Mouse (Mus musculus): ENCODE results near the gene Luzp2. TPM values are rescaled to one million over a fixed set of nuclear protein-coding genes. Genes with fewer than 3 reads are reported as not detected.
"Not testable (repeated sequence)": the region's sequence is repeated elsewhere in the genome, so short reads cannot be mapped to it uniquely, and the experiment has no call there.

The Luzp2 gene
- polyA plus RNA-seq, 1 experiment from 2014 or later = 0.21 TPM

DNA sequence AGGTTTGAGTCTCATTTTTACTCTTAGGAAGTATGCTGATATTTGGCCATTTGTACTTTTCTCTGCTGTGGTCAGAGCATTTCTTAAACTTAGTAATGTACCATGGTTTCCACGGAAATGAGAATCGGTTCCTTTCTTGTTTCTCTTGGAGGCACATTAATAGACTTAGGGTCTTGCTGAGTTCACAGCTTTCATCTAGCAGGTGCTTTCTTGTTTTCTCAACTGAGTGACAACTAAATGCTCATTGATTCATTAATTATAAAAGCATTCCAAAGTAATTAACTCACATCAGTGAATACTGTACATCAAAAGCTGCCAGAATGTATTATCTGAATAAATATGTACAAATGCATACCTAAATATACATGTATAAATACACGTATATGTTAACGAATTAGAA, 127.4 kb downstream of the Luzp2 start:
- Histone ChIP-seq H3K9ac (ENCODE audit: low read length) (no peak overlapping the region), H3K4me3 (ENCODE audit: low read length) (no peak overlapping the region), H3K36me3 (ENCODE audit: control insufficient read depth, insufficient read depth, low read length) (no peaks in the 10 kb centered on the region), H3K4me2 (ENCODE audit: low read depth, low read length) (no peak overlapping the region), H3K9me3 (ENCODE audit: control insufficient read depth, low read length) (no peaks in the 10 kb centered on the region), H3K27me3 (ENCODE audit: control insufficient read depth, insufficient read depth, low read depth, low read length) (no peaks in the 10 kb centered on the region), H3K27ac (ENCODE audit: low read length) (no peak overlapping the region), H3K4me1 (replicated peaks; ENCODE audit: control insufficient read depth, insufficient read depth, low read length) (no peaks in the 10 kb centered on the region)
- WGBS = 83% methylated on average over 4 of the region's 4 CpGs
- ATAC-seq (ENCODE audit: low read depth) = no peak

DNA sequence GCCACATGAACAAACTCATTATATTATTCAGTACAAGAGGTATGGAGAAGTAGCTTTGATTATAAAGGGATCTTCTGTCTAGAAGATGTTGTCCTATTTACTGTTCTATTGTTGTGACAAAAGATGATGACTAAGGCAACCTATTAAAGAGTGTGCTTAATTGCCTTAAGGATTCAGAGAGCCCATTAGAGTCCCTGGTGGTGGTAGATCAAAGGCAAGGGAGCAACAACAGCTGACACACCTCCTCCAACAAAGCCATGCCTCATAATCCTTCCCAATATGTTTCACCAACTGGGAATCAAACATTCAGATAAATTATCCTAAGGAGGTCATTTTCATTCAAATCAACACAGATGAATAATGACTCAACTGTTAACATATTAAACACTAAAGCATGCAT, 142.1 kb downstream of the Luzp2 start:
- Histone ChIP-seq H3K27me3 (ENCODE audit: control insufficient read depth, insufficient read depth, low read depth, low read length) (no peaks in the 10 kb centered on the region), H3K4me1 (replicated peaks; ENCODE audit: control insufficient read depth, insufficient read depth, low read length) (no peaks in the 10 kb centered on the region), H3K36me3 (ENCODE audit: control insufficient read depth, insufficient read depth, low read length) (no peaks in the 10 kb centered on the region), H3K4me2 (ENCODE audit: low read depth, low read length) (no peak overlapping the region), H3K4me3 (ENCODE audit: low read length) (no peak overlapping the region), H3K9ac (ENCODE audit: low read length) (no peak overlapping the region), H3K27ac (ENCODE audit: low read length) (no peak overlapping the region), H3K9me3 (ENCODE audit: control insufficient read depth, low read length) (no peaks in the 10 kb centered on the region)
- no peak for ATAC-seq (ENCODE audit: low read depth)

DNA sequence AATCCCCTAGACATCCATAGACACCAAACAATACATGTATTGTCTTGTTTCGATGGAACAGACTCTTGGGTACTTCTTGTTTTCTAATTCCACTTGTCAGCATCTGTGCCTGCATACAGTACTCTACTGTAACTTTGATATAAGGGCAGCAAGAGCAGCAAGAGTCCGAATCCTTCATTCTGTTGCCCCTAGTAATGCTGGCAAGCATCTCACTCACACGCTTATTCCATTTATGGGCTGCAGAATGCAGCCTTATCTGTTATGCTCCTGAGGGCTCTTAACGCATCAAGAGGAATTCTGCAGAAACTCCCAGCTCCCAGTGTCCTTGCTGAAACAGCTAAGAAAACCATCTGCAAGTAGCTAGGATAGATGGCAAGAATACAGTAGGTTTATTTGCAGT, 145.3 kb downstream of the Luzp2 start:
- no peak overlapping the region for H3K9ac ChIP-seq (ENCODE audit: low read length)
- H3K4me1 ChIP-seq (replicated peaks; ENCODE audit: control insufficient read depth, insufficient read depth, low read length) = no peaks in the 10 kb centered on the region
- H3K36me3 ChIP-seq (ENCODE audit: control insufficient read depth, insufficient read depth, low read length) = no peaks in the 10 kb centered on the region
- H3K27ac ChIP-seq (ENCODE audit: low read length) = no peak overlapping the region
- no peaks in the 10 kb centered on the region for H3K9me3 ChIP-seq (ENCODE audit: control insufficient read depth, low read length)
- no peak for ATAC-seq (ENCODE audit: low read depth)
- H3K27me3 ChIP-seq (ENCODE audit: control insufficient read depth, insufficient read depth, low read depth, low read length) = no peaks in the 10 kb centered on the region
- 46% methylated on average over 4 of the region's 4 CpGs for WGBS
- H3K4me3 ChIP-seq (ENCODE audit: low read length) = no peak overlapping the region
- no peak overlapping the region for H3K4me2 ChIP-seq (ENCODE audit: low read depth, low read length)

DNA sequence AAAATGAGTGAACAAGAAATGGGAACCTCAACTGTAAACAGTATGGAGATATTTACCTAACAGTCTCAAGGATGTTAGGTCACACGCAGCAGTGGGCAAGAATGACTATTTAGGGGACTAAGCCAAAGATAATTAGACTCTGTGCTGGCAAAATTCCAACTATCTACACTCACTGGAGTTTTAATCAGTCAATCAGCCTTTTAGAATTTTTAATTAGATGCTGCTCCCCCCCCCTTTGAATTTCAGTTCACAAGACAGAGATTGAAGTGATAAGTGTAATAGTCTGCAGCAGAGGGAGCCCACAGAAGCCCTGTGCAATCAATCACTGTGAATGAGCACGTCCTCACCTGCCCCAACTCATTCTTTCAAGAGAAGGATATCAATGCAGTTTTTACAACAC, 165.1 kb downstream of the Luzp2 start:
- no peaks in the 10 kb centered on the region for H3K36me3 ChIP-seq (ENCODE audit: control insufficient read depth, insufficient read depth, low read length)
- no peak overlapping the region for H3K27ac ChIP-seq (ENCODE audit: low read length)
- WGBS = 51% methylated on average over 2 of the region's 2 CpGs
- no peaks in the 10 kb centered on the region for H3K9me3 ChIP-seq (ENCODE audit: control insufficient read depth, low read length)
- no peak for ATAC-seq (ENCODE audit: low read depth)
- no peaks in the 10 kb centered on the region for H3K4me1 ChIP-seq (replicated peaks; ENCODE audit: control insufficient read depth, insufficient read depth, low read length)
- no peak overlapping the region for H3K4me2 ChIP-seq (ENCODE audit: low read depth, low read length)
- no peak overlapping the region for H3K9ac ChIP-seq (ENCODE audit: low read length)
- H3K27me3 ChIP-seq (ENCODE audit: control insufficient read depth, insufficient read depth, low read depth, low read length) = no peaks in the 10 kb centered on the region
- H3K4me3 ChIP-seq (ENCODE audit: low read length) = no peak overlapping the region

DNA sequence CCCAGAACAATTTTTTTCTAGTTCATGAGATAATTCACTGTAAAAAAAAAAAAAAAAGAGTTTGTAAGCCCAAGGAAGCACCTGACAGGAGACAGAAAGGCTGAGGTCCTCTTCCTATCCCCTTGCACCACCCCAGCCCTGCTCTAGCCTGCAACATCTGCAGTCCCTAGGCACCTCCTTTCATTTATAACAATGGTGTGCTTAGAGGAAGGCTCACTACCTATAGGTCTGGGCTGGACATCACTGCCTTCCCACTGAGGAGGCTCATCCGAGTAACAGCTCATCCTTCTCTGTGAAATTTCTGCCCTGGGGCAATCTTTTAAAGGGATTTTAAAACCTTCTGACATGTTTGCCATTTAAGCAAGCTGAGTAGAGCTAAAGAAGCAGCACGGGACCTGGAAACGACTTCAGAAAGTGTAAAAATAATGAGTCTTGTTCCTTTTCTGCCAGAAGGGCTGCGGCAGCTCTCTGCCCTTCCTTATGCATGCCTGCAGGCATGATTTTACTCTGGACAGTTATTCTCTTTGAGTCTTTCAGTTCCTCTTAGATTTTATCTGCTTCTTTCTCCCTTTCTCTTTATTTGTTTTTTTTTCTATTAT, 174.0 kb downstream of the Luzp2 start:
- no peaks in the 10 kb centered on the region for H3K9me3 ChIP-seq (ENCODE audit: control insufficient read depth, low read length)
- H3K27ac ChIP-seq (ENCODE audit: low read length) = no peak overlapping the region
- 68% methylated on average over 4 of the region's 4 CpGs for WGBS
- H3K9ac ChIP-seq (ENCODE audit: low read length) = no peak overlapping the region
- no peaks in the 10 kb centered on the region for H3K27me3 ChIP-seq (ENCODE audit: control insufficient read depth, insufficient read depth, low read depth, low read length)
- no peak overlapping the region for H3K4me3 ChIP-seq (ENCODE audit: low read length)
- no peaks in the 10 kb centered on the region for H3K36me3 ChIP-seq (ENCODE audit: control insufficient read depth, insufficient read depth, low read length)
- no peak for ATAC-seq (ENCODE audit: low read depth)
- H3K4me1 ChIP-seq (replicated peaks; ENCODE audit: control insufficient read depth, insufficient read depth, low read length) = no peaks in the 10 kb centered on the region
- H3K4me2 ChIP-seq (ENCODE audit: low read depth, low read length) = no peak overlapping the region

DNA sequence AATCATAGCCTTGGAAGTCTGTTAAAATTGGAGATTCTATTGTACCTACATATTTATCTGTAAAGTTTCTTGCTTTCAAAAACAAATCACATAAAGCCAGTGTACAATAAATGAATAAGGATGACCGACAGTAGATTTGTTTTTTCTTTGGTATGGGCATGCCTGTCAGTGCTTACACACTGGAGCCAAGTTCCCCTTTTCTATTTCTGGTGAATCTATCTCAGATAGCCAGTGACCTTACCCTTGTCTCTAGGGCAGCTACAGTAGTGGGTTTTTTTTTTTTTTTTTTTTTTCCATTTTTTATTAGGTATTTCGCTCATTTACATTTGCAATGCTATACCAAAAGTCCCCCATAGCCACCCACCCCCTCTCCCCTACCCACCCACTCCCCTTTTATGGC, 298.6 kb downstream of the Luzp2 start:
- not testable (repeated sequence) for H3K4me3 ChIP-seq (ENCODE audit: low read length); H3K4me1 ChIP-seq (replicated peaks; ENCODE audit: control insufficient read depth, insufficient read depth, low read length); H3K9me3 ChIP-seq (ENCODE audit: control insufficient read depth, low read length); H3K36me3 ChIP-seq (ENCODE audit: control insufficient read depth, insufficient read depth, low read length); H3K4me2 ChIP-seq (ENCODE audit: low read depth, low read length); H3K9ac ChIP-seq (ENCODE audit: low read length); ATAC-seq (ENCODE audit: low read depth); H3K27ac ChIP-seq (ENCODE audit: low read length); H3K27me3 ChIP-seq (ENCODE audit: control insufficient read depth, insufficient read depth, low read depth, low read length)
- WGBS = 78% methylated on average over 1 of the region's 2 CpGs

DNA sequence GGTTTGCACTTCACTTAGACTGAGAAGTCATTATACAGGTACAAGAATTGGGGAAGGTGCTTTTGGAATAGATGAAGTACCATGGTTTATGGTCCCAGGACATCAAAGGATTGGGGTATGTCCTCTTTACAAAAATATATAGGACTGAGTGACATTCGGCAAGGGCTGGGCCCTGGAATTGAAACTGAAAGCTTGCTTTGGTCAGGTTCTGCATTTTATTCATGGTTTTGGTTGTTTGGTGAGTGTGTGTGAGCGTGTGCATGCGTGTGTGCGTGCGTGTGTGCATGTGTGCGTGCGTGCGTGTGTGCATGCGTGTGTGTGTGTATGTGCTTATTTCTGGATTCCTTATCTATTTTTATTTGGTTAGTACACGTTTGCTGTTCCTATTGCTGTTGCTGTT, 353.6 kb downstream of the Luzp2 start:
- WGBS = 80% methylated on average over 10 of the region's 10 CpGs
- Histone ChIP-seq H3K4me3 (ENCODE audit: low read length) (no peak overlapping the region), H3K4me2 (ENCODE audit: low read depth, low read length) (no peak overlapping the region), H3K27ac (ENCODE audit: low read length) (no peak overlapping the region), H3K36me3 (ENCODE audit: control insufficient read depth, insufficient read depth, low read length) (no peaks in the 10 kb centered on the region), H3K9ac (ENCODE audit: low read length) (no peak overlapping the region), H3K4me1 (replicated peaks; ENCODE audit: control insufficient read depth, insufficient read depth, low read length) (no peaks in the 10 kb centered on the region), H3K27me3 (ENCODE audit: control insufficient read depth, insufficient read depth, low read depth, low read length) (no peaks in the 10 kb centered on the region), H3K9me3 (ENCODE audit: control insufficient read depth, low read length) (no peaks in the 10 kb centered on the region)
- no peak for ATAC-seq (ENCODE audit: low read depth)

DNA sequence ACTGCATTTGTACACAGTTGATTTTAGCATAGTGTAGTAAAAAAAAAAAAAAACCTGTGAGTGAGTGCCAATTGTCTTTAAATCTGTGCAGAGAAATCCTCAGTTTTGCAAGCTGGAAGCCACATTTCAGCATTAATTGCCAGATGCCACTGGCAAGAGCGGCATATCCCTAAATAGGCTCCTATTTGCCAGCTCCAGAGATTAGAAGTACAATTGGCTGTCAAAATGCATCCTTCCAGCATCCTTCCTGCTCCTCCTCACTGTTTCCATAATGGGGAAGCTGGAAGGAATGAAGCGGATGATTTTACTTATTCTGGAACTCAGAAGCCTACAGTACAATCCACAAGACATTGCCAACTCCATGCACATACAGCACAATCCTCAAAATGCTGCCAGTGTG, 354.2 kb downstream of the Luzp2 start:
- H3K4me2 ChIP-seq (ENCODE audit: low read depth, low read length) = no peak overlapping the region
- no peak overlapping the region for H3K27ac ChIP-seq (ENCODE audit: low read length)
- no peak overlapping the region for H3K4me3 ChIP-seq (ENCODE audit: low read length)
- no peak overlapping the region for H3K9ac ChIP-seq (ENCODE audit: low read length)
- no peaks in the 10 kb centered on the region for H3K27me3 ChIP-seq (ENCODE audit: control insufficient read depth, insufficient read depth, low read depth, low read length)
- H3K36me3 ChIP-seq (ENCODE audit: control insufficient read depth, insufficient read depth, low read length) = no peaks in the 10 kb centered on the region
- no peak for ATAC-seq (ENCODE audit: low read depth)
- no peaks in the 10 kb centered on the region for H3K4me1 ChIP-seq (replicated peaks; ENCODE audit: control insufficient read depth, insufficient read depth, low read length)
- no peaks in the 10 kb centered on the region for H3K9me3 ChIP-seq (ENCODE audit: control insufficient read depth, low read length)
- 75% methylated on average over 2 of the region's 2 CpGs for WGBS

DNA sequence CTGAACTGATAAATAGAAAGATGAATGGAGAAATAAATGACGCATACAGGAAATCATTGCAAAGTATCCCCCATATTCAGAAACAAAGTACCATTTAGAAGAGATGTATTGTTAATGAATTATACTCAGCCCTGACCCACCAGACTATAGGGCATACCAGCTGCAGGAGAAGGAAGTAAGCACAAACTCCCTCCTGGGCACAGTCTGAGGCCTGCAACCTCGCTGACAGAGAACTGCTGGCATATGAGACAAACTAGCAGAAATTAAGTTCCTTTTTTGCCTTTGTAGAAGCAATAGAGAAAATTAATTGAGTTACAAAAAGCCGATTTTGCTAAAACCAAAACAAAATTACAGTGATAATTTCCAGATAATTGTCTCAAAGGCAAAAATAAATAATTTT, 355.4 kb downstream of the Luzp2 start:
- Histone ChIP-seq H3K4me2 (ENCODE audit: low read depth, low read length) (no peak overlapping the region), H3K27me3 (ENCODE audit: control insufficient read depth, insufficient read depth, low read depth, low read length) (no peaks in the 10 kb centered on the region), H3K27ac (ENCODE audit: low read length) (no peak overlapping the region), H3K4me1 (replicated peaks; ENCODE audit: control insufficient read depth, insufficient read depth, low read length) (no peaks in the 10 kb centered on the region), H3K9ac (ENCODE audit: low read length) (no peak overlapping the region), H3K4me3 (ENCODE audit: low read length) (no peak overlapping the region), H3K36me3 (ENCODE audit: control insufficient read depth, insufficient read depth, low read length) (no peaks in the 10 kb centered on the region), H3K9me3 (ENCODE audit: control insufficient read depth, low read length) (no peaks in the 10 kb centered on the region)
- WGBS = 67% methylated on average over 3 of the region's 3 CpGs
- no peak for ATAC-seq (ENCODE audit: low read depth)

DNA sequence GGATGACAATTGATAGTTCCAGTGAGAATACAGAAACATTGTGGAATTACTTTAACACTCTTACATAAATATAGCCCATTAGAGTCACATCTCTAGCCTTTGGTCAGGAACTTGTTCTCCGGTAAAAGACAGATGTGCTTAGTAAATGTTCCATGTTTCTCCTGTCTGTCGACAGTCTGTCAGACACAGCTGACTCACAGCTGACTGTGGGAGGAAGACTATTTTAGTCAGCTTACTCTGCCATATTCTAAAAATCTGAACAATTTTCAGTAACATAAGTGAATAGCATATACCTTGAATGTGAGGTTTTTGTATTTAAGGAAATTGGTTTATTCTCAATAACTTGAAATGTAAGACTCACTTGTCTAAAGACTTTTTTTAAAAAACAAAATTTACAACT, 363.5 kb downstream of the Luzp2 start:
- Histone ChIP-seq H3K36me3 (ENCODE audit: control insufficient read depth, insufficient read depth, low read length) (no peaks in the 10 kb centered on the region), H3K27ac (ENCODE audit: low read length) (no peak overlapping the region), H3K4me1 (replicated peaks; ENCODE audit: control insufficient read depth, insufficient read depth, low read length) (no peaks in the 10 kb centered on the region), H3K4me3 (ENCODE audit: low read length) (no peak overlapping the region), H3K27me3 (ENCODE audit: control insufficient read depth, insufficient read depth, low read depth, low read length) (no peaks in the 10 kb centered on the region), H3K9me3 (ENCODE audit: control insufficient read depth, low read length) (no peaks in the 10 kb centered on the region), H3K9ac (ENCODE audit: low read length) (no peak overlapping the region), H3K4me2 (ENCODE audit: low read depth, low read length) (no peak overlapping the region)
- no peak for ATAC-seq (ENCODE audit: low read depth)
- WGBS = 75% methylated on average over 2 of the region's 2 CpGs
